ENCODE assay signal across 8 mouse cellular contexts in the genomic region with DNA sequence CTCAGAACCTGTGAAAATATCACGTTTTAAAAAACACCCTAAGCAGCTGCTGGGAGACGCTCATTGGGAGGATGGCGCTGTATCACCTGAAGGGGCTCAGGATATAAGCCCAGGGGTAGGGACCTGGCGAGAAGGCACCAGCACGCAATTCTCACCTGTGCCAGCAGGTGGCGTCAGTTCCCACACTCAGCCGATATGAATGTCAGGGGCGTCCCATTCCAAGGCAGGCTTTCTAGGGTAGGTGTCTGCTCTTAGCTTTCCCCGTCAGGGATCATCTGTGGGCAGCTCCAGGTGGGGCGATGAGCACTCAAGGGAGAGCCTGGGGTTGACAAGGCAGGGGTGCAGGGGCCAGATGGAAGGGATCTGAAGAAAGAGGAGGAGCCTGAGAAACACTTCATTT. TPM values are rescaled to one million over a fixed set of nuclear protein-coding genes. Genes with fewer than 3 reads are reported as not detected.
A peak's percentile ranks its signal among the peaks of the same experiment; 100 is the strongest.
DNase-seq lines count a peak whose midpoint lies in the region; ATAC-seq and TF ChIP-seq lines count a peak whose summit lies in the region.

No protein-coding gene starts in this region.

- TF ChIP-seq CTCF in embryonic fibroblast, embryonic 13.5 days (IDR thresholded peaks at IDR 0.05; ENCODE audit: borderline replicate concordance, insufficient read depth, low read length): peak; percentile 90

- H3K36me3 ChIP-seq in midbrain, embryonic 12.5 days: no peaks in the 10 kb centered on the region

- peaks cover 25% of the 10 kb centered on the region for H3K27me3 ChIP-seq in midbrain, embryonic 12.5 days

- peak; percentile 18 to 60 for DNase-seq in heart, adult 18-20 months
- no peak for DNase-seq in heart, adult 9 months (ENCODE audit: low spot score in 2 of 2)
- DNase-seq in 416B (ENCODE audit: low read depth): peak; percentile 16
- peak; percentile 57 for DNase-seq in adrenal gland, postnatal 10 days
- peak; percentile 66 to 70 for DNase-seq in kidney, postnatal 4 days
- peak; percentile 22 for DNase-seq in thymus, postnatal 25 days

- peak; percentile 53; the same call in 1 of the 2 replicates for ATAC-seq in midbrain, embryonic 12.5 days (ENCODE audit: low FRiP score, low read depth)

- H3K4me1 ChIP-seq in embryonic fibroblast, embryonic 13.5 days (ENCODE audit: control insufficient read depth, insufficient read depth, low read length): no peaks in the 10 kb centered on the region
- H3K4me1 ChIP-seq in midbrain, embryonic 12.5 days: peaks cover 13% of the 10 kb centered on the region

- H3K27ac ChIP-seq in embryonic fibroblast, embryonic 13.5 days (ENCODE audit: insufficient read depth, low read length): no peak overlapping the region
- no peak overlapping the region for H3K27ac ChIP-seq in midbrain, embryonic 12.5 days (replicated peaks)

- H3K9me3 ChIP-seq in midbrain, embryonic 12.5 days: no peaks in the 10 kb centered on the region

- no peak for TF ChIP-seq POLR2A in embryonic fibroblast, embryonic 13.5 days (IDR thresholded peaks at IDR 0.05; ENCODE audit: low read depth, low read length)

- no peak overlapping the region for H3K4me2 ChIP-seq in midbrain, embryonic 12.5 days (replicated peaks)

- no peak overlapping the region for H3K4me3 ChIP-seq in embryonic fibroblast, embryonic 13.5 days (ENCODE audit: insufficient read depth, low read length)
- no peak overlapping the region for H3K4me3 ChIP-seq in midbrain, embryonic 12.5 days

- 6% methylated on average over 10 of the region's 10 CpGs for WGBS in midbrain, embryonic 12.5 days

- no peak overlapping the region for H3K9ac ChIP-seq in midbrain, embryonic 12.5 days (replicated peaks)

RNA-seq across cellular contexts. Expression of gene Mpped1, which starts 18.6 kb away (rescaled TPM):
- not detected for total RNA-seq in heart, adult 18-20 months (2021)
- total RNA-seq in adrenal gland, postnatal 10 days (2021): under 1 TPM in 1 of 2 experiments, not detected in 1; 0.27 TPM
- polyA plus RNA-seq in embryonic fibroblast, embryonic 13.5 days (2011; ENCODE audit: insufficient read length, low read depth, missing spikeins): not detected in 2 replicates
- polyA plus RNA-seq in midbrain, embryonic 12.5 days (2016; fragmentation: Nextera tagmentation; extraction: Ambion mirVana): 6.7 and 10.8 TPM in 2 replicates

RNA-seq across cellular contexts. Expression of gene Scube1, which starts 35.9 kb away (rescaled TPM):
- under 1 TPM; 0.62 to 0.72 TPM for total RNA-seq in heart, adult 18-20 months (2021)
- total RNA-seq in adrenal gland, postnatal 10 days (2021): 1 to 10 TPM; 5.5 to 9.4 TPM
- 2.2 and 6.3 TPM in 2 replicates for polyA plus RNA-seq in embryonic fibroblast, embryonic 13.5 days (2011; ENCODE audit: insufficient read length, low read depth, missing spikeins)
- polyA plus RNA-seq in midbrain, embryonic 12.5 days (2016; fragmentation: Nextera tagmentation; extraction: Ambion mirVana): 24.5 and 30.1 TPM in 2 replicates

Comparison
In these comparisons a context has a peak if more than half of its experiments do, and no peak if none do; other contexts are left out.
1. DNase-seq: peak in heart, adult 18-20 months (2 of 2), 416B (single experiment), adrenal gland, postnatal 10 days (single experiment), kidney, postnatal 4 days (2 of 2) and thymus, postnatal 25 days (single experiment); none in heart, adult 9 months (0 of 2).